Mouse (Mus musculus) midbrain, postnatal 0 days (tissue): ENCODE measurements around the gene Dnm3. TPM values are rescaled to one million over a fixed set of nuclear protein-coding genes. Genes with fewer than 3 reads are reported as not detected.

Experiments
- ATAC-seq: fragments of 200-750 bp; cut with Nextera tagmentation; 2 replicates; pipeline ENCODE4 v1.8.0; 2017; ENCODE audit warnings: moderate number of reproducible peaks, mild to moderate bottlenecking, moderate TSS enrichment, moderate library complexity; ENCODE audit not compliant: low FRiP score
- DNase-seq: peaks from one replicate; pipeline ENCODE4 v3.0.0-alpha.2; 2015; ENCODE audit warnings: low spot score
- H3K27ac ChIP-seq: fragments of 300-500 bp; sonication (generic); 2 replicates; pipeline ENCODE4 v1.5.1; 2014; ENCODE audit warnings: low read depth, mild to moderate bottlenecking, low read length, mixed read lengths
- H3K27me3 ChIP-seq: fragments of 300-500 bp; sonication (generic); 2 replicates; pipeline ENCODE4 v1.6.1; 2014; ENCODE audit warnings: low read length, control low read depth, mixed read lengths; ENCODE audit not compliant: insufficient read depth
- H3K36me3 ChIP-seq: fragments of 300-500 bp; sonication (generic); 2 replicates; pipeline ENCODE4 v1.6.1; 2014; ENCODE audit warnings: low read length, control low read depth, mixed read lengths; ENCODE audit not compliant: insufficient read depth
- H3K4me1 ChIP-seq: fragments of 300-500 bp; sonication (generic); 2 replicates; pipeline ENCODE4 v1.6.1; 2014; ENCODE audit warnings: mild to moderate bottlenecking, control low read depth, antibody characterized with exemption, low read length, mixed read lengths; ENCODE audit not compliant: insufficient read depth
- H3K4me2 ChIP-seq: fragments of 300-500 bp; sonication (generic); 2 replicates; pipeline ENCODE4 v1.6.1; 2014; ENCODE audit warnings: low read depth, mild to moderate bottlenecking, low read length, mixed read lengths; ENCODE audit not compliant: poor library complexity, severe bottlenecking
- H3K4me3 ChIP-seq: fragments of 300-500 bp; sonication (generic); 2 replicates; pipeline ENCODE4 v1.5.1; 2014; ENCODE audit warnings: low read depth, mild to moderate bottlenecking, low read length, moderate library complexity
- H3K9ac ChIP-seq: fragments of 300-500 bp; sonication (generic); replicated peaks from 2 replicates; pipeline ENCODE4 v1.6.1; 2014; ENCODE audit warnings: mild to moderate bottlenecking, low read length, moderate library complexity, mixed read lengths; ENCODE audit not compliant: poor library complexity, severe bottlenecking
- H3K9me3 ChIP-seq: fragments of 300-500 bp; sonication (generic); 2 replicates; pipeline ENCODE4 v1.6.1; 2016; ENCODE audit warnings: low read length, control low read depth
- CTCF ChIP-seq: IDR thresholded peaks from 2 replicates; pipeline ENCODE4 v1.5.1; 2016; ENCODE audit warnings: antibody characterized with exemption, mild to moderate bottlenecking
- WGBS: fragments of 180-500 bp; shearing (Covaris S2); extraction: QIAGEN DNeasy Blood & Tissue Kit; methylation state at CpG from one replicate; pipeline ENCODE4 v1.1.7; 2014; 5-methylcytosine and 5-hydroxymethylcytosine counted together
- polyA plus RNA-seq: library from polyadenylated mRNA; unstranded; fragments of >200 nt; fragmentation: Nextera tagmentation; extraction: Ambion mirVana; gene quantifications from 2 replicates; pipeline ENCODE4 v1.2.1, GENCODE M21; 2015
- total RNA-seq: library from RNA; depleted of rRNA; stranded (reverse); fragments of >200 nt; gene quantifications from 2 replicates; pipeline ENCODE4 v1.2.3, GENCODE M21; 2014

The Dnm3 gene
- total and polyA plus RNA-seq, 2 experiments from 2014 or later = 67.0 to 88.5 TPM

GRCm38 (mm10) chr1:162035800-162036460 lies 441.9 kb downstream of the Dnm3 start:
- H3K9ac ChIP-seq = no peak overlapping the region
- no peaks in the 10 kb centered on the region for H3K36me3 ChIP-seq
- no peak overlapping the region for H3K4me2 ChIP-seq
- H3K27me3 ChIP-seq = no peaks in the 10 kb centered on the region
- no peaks in the 10 kb centered on the region for H3K9me3 ChIP-seq
- 0 out of 2 replicates have a peak overlapping the region, but pooled peaks have one; percentile 12 for H3K27ac ChIP-seq
- no peak for TF ChIP-seq CTCF
- no peak overlapping the region for H3K4me3 ChIP-seq
- DNase-seq = no peak
- WGBS = 93% methylated on average over 6 of the region's 6 CpGs
- ATAC-seq = no peak
- H3K4me1 ChIP-seq = peaks cover 4% of the 10 kb centered on the region; the same call in 1 of the 2 replicates

- Histone ChIP-seq H3K27ac (no peak overlapping the region), H3K36me3 (no peaks in the 10 kb centered on the region), H3K9ac (no peak overlapping the region), H3K9me3 (no peaks in the 10 kb centered on the region), H3K4me2 (no peak overlapping the region), H3K27me3 (no peaks in the 10 kb centered on the region), H3K4me1 (no peaks in the 10 kb centered on the region), H3K4me3 (no peak overlapping the region)
- TF ChIP-seq CTCF = no peak
- DNase-seq (no peak), ATAC-seq (no peak)
- WGBS = 61% methylated on average over 8 of the region's 8 CpGs
Observed at GRCm38 (mm10) chr1:162023681-162024270, 454.1 kb downstream of the Dnm3 start.

DNA sequence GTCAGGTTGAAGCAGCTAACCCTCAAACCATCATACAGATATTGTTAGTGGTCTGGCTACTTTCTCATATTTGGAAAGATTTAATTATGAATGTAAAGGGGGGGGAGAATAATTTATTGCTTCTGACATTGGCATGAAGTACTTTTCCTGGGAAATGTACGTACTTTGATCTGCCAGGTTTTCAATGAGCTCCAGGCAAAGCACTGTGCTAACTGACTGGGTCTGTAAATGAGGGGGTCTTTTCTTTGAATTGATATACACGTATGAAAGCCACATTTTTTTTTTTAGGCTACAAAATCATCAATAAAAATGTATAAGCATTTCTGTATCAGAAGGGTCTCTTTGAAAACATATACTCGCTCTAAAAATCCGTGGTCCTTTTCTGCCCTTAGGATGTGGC lies 457.1 kb downstream of the Dnm3 start:
- DNase-seq (no peak), ATAC-seq (peak; percentile 41; the same call in 1 of the 2 replicates)
- Histone ChIP-seq H3K27me3 (no peaks in the 10 kb centered on the region), H3K9ac (no peak overlapping the region), H3K36me3 (no peaks in the 10 kb centered on the region), H3K4me2 (no peak overlapping the region), H3K4me1 (no peaks in the 10 kb centered on the region), H3K9me3 (no peaks in the 10 kb centered on the region), H3K27ac (no peak overlapping the region), H3K4me3 (no peak overlapping the region)
- 52% methylated on average over 4 of the region's 4 CpGs for WGBS
- TF ChIP-seq CTCF = no peak

GRCm38 (mm10) chr1:162020303-162020731 lies 457.5 kb downstream of the Dnm3 start:
- no peak overlapping the region for H3K27ac ChIP-seq
- 63% methylated on average over 7 of the region's 7 CpGs for WGBS
- H3K4me1 ChIP-seq = no peaks in the 10 kb centered on the region
- H3K9ac ChIP-seq = no peak overlapping the region
- H3K27me3 ChIP-seq = no peaks in the 10 kb centered on the region
- H3K36me3 ChIP-seq = no peaks in the 10 kb centered on the region
- DNase-seq (no peak), ATAC-seq (no peak)
- no peak overlapping the region for H3K4me2 ChIP-seq
- TF ChIP-seq CTCF = no peak
- no peaks in the 10 kb centered on the region for H3K9me3 ChIP-seq
- no peak overlapping the region for H3K4me3 ChIP-seq

- 88% methylated on average over 6 of the region's 6 CpGs for WGBS
- Histone ChIP-seq H3K4me1 (no peaks in the 10 kb centered on the region), H3K27me3 (no peaks in the 10 kb centered on the region), H3K4me3 (no peak overlapping the region), H3K9me3 (no peaks in the 10 kb centered on the region), H3K36me3 (no peaks in the 10 kb centered on the region), H3K4me2 (no peak overlapping the region), H3K9ac (no peak overlapping the region), H3K27ac (no peak overlapping the region)
- no peak for TF ChIP-seq CTCF
- DNase-seq = no peak
- ATAC-seq = no peak
Observed at GRCm38 (mm10) chr1:162018601-162018977, 459.2 kb downstream of the Dnm3 start.

DNA sequence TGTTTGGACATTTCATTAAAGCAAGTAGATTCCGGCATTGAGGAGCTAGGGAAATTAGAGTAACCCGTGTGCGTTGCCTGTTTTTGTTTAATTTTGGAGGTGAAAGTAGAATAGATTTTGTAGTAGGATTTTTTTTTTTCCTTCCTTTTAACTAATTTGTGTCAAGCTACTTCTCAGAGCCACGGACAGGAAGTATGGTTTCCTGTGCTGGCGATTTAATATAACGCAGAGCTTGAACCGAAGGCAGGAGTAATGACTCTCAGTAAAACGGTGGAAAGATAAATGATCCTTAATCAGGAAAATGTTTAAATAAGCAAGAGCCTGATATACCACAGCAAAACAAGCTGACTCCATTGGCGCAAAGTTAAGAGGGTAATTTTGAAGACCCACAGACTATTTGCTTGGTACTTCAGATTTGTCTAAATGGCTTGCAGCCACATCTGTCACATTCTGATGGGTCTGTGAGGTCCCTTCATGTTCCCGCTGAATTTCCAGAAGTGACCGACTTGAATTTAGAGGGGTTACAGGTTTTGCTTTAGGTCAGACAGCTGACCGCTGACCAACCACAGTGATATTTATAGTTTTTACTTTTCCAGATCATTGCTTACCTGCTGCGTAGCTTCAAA lies 459.7 kb downstream of the Dnm3 start:
- H3K4me3 ChIP-seq = no peak overlapping the region
- no peak for TF ChIP-seq CTCF
- no peaks in the 10 kb centered on the region for H3K36me3 ChIP-seq
- no peak overlapping the region for H3K27ac ChIP-seq
- no peak overlapping the region for H3K4me2 ChIP-seq
- H3K9me3 ChIP-seq = no peaks in the 10 kb centered on the region
- no peaks in the 10 kb centered on the region for H3K4me1 ChIP-seq
- 88% methylated on average over 13 of the region's 13 CpGs for WGBS
- no peak for ATAC-seq
- H3K27me3 ChIP-seq = no peaks in the 10 kb centered on the region
- DNase-seq = no peak
- H3K9ac ChIP-seq = no peak overlapping the region
